ENCODE assay signal across 11 mouse cellular contexts in genomic region chr16:11071176-11071575, GRCm38 (mm10). TPM values are rescaled to one million over a fixed set of nuclear protein-coding genes. Genes with fewer than 3 reads are reported as not detected.
DNase-seq lines count a peak whose midpoint lies in the region; ATAC-seq lines count a peak whose summit lies in the region.
"Had no signal": no experiment of that assay in that cellular context is flagged by ENCODE, and none has a peak within 500 bp of the region (broad histone marks: within the 10 kb centered on the region; RNA-seq: fewer than 3 reads in every experiment).

No protein-coding gene starts in this region.

- 82% methylated on average over 5 of the region's 5 CpGs for WGBS in heart, embryonic 12.5 days
- 71% methylated on average over 5 of the region's 5 CpGs for WGBS in limb, embryonic 15.5 days
- 86% methylated on average over 5 of the region's 5 CpGs for WGBS in limb, embryonic 10.5 days

- no peak overlapping the region for H3K4me2 ChIP-seq in heart, embryonic 12.5 days
- no peak overlapping the region for H3K4me2 ChIP-seq in limb, embryonic 15.5 days
- H3K4me2 ChIP-seq: heart, embryonic 13.5 days; limb, embryonic 13.5 days had no signal

- peak; percentile 95 for DNase-seq in heart, adult 11 months
- no peak for DNase-seq in limb, embryonic 10.5 days (ENCODE audit: low spot score)
- peak; percentile 88 to 94 for DNase-seq in cerebellum, adult 18-20 months
- DNase-seq in gastrocnemius, postnatal 36 days: peak; percentile 46 to 57
- no peak for DNase-seq in lung, postnatal 10 days
- DNase-seq: kidney, postnatal 14 days; lung, postnatal 4 days had no signal

- peaks cover 55% of the 10 kb centered on the region for H3K4me1 ChIP-seq in heart, embryonic 12.5 days (replicated peaks)
- H3K4me1 ChIP-seq in limb, embryonic 15.5 days: peaks cover 48% of the 10 kb centered on the region
- peaks cover 39% of the 10 kb centered on the region for H3K4me1 ChIP-seq in limb, embryonic 10.5 days

- H3K27me3 ChIP-seq in heart, embryonic 12.5 days (replicated peaks): no peaks in the 10 kb centered on the region
- no peaks in the 10 kb centered on the region for H3K27me3 ChIP-seq in limb, embryonic 15.5 days
- no peaks in the 10 kb centered on the region for H3K27me3 ChIP-seq in limb, embryonic 10.5 days (ENCODE audit: low read depth, poor library complexity, severe bottlenecking)
- H3K27me3 ChIP-seq: heart, embryonic 13.5 days; limb, embryonic 13.5 days had no signal

- no peak overlapping the region for H3K9ac ChIP-seq in heart, embryonic 12.5 days
- H3K9ac ChIP-seq in limb, embryonic 15.5 days: no peak overlapping the region
- H3K9ac ChIP-seq: heart, embryonic 13.5 days; limb, embryonic 13.5 days had no signal

- ATAC-seq in heart, embryonic 12.5 days (ENCODE audit: insufficient number of reproducible peaks, low FRiP score): no peak
- no peak for ATAC-seq in limb, embryonic 15.5 days (ENCODE audit: insufficient number of reproducible peaks, low FRiP score, low TSS enrichment, low read depth)

- no peaks in the 10 kb centered on the region for H3K9me3 ChIP-seq in heart, embryonic 12.5 days (replicated peaks)
- no peaks in the 10 kb centered on the region for H3K9me3 ChIP-seq in limb, embryonic 15.5 days
- H3K9me3 ChIP-seq in limb, embryonic 10.5 days (replicated peaks): no peaks in the 10 kb centered on the region
- H3K9me3 ChIP-seq: heart, embryonic 13.5 days; limb, embryonic 13.5 days had no signal

- peaks cover 53% of the 10 kb centered on the region for H3K36me3 ChIP-seq in heart, embryonic 12.5 days
- peaks cover 50% of the 10 kb centered on the region for H3K36me3 ChIP-seq in limb, embryonic 15.5 days
- H3K36me3 ChIP-seq in limb, embryonic 10.5 days: peaks cover 71% of the 10 kb centered on the region

- H3K4me3 ChIP-seq in heart, embryonic 12.5 days: no peak overlapping the region
- H3K4me3 ChIP-seq in limb, embryonic 15.5 days: no peak overlapping the region
- no peak overlapping the region for H3K4me3 ChIP-seq in limb, embryonic 10.5 days
- H3K4me3 ChIP-seq: heart, embryonic 13.5 days; limb, embryonic 13.5 days had no signal

- intact Hi-C loops in gastrocnemius, postnatal 36 days (cut with DNase I): no loop called here

- no peak overlapping the region for H3K27ac ChIP-seq in heart, embryonic 12.5 days (ENCODE audit: poor library complexity, severe bottlenecking)
- 0 out of 2 replicates have a peak overlapping the region, but pooled peaks have one; percentile 9 for H3K27ac ChIP-seq in limb, embryonic 15.5 days
- H3K27ac ChIP-seq in limb, embryonic 10.5 days: no peak overlapping the region
- H3K27ac ChIP-seq: heart, embryonic 13.5 days; limb, embryonic 13.5 days had no signal

RNA-seq across cellular contexts. Expression of gene Litaf, which starts 5.2 kb away (rescaled TPM):
- 63.6 and 64.5 TPM in 2 replicates for polyA plus RNA-seq in heart, embryonic 12.5 days (2016; fragmentation: Nextera tagmentation; extraction: Ambion mirVana)
- 113 and 120 TPM in 2 replicates for polyA plus RNA-seq in limb, embryonic 15.5 days (2015; fragmentation: Nextera tagmentation; extraction: Ambion mirVana)
- 87.5 and 91.1 TPM in 2 replicates for polyA plus RNA-seq in limb, embryonic 10.5 days (2016; fragmentation: Nextera tagmentation; extraction: Ambion mirVana)
- total RNA-seq in gastrocnemius, postnatal 36 days (2021): 1 to 10 TPM; 7.4 to 8.8 TPM

RNA-seq across cellular contexts. Expression of gene Snn, which starts 10.4 kb away (rescaled TPM):
- polyA plus RNA-seq in heart, embryonic 12.5 days (2016; fragmentation: Nextera tagmentation; extraction: Ambion mirVana): 38.7 and 39.4 TPM in 2 replicates
- 33.3 and 34.5 TPM in 2 replicates for polyA plus RNA-seq in limb, embryonic 15.5 days (2015; fragmentation: Nextera tagmentation; extraction: Ambion mirVana)
- polyA plus RNA-seq in limb, embryonic 10.5 days (2016; fragmentation: Nextera tagmentation; extraction: Ambion mirVana): 47.6 and 55.1 TPM in 2 replicates
- 1 to 10 TPM; 3.1 to 3.7 TPM for total RNA-seq in gastrocnemius, postnatal 36 days (2021)

Comparison
In these comparisons a context has a peak if more than half of its experiments do, and no peak if none do; other contexts are left out.
1. DNase-seq: peak in heart, adult 11 months (single experiment), cerebellum, adult 18-20 months (2 of 2) and gastrocnemius, postnatal 36 days (2 of 2); none in limb, embryonic 10.5 days (single experiment) and lung, postnatal 10 days (single experiment).